Comparison of ENCODE assay signal across 9 mouse cellular contexts in the genomic region with DNA sequence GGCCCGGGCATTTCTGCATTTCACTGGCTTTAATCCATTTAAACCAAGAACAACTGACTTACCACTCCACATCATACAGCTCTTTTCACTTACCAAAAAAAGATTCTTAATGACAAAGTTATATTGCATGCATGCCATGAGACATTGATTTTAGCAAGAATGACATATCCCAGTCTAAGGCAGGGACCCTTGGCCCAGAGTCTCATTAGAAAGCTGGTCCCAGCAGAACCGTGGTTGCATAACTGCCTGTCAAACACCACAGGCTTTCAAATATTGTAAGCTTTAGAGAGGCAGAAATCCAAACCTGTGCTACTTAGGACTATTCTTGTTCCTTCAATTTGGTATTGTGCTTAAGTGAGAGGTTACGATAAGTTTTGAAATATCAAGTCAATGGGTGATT.
"Had no signal": no experiment of that assay in that cellular context is flagged by ENCODE, and none has a peak within 500 bp of the region (broad histone marks: within the 10 kb centered on the region; RNA-seq: fewer than 3 reads in every experiment).

No protein-coding gene starts in this region.

- H3K4me3 ChIP-seq: liver, embryonic 13.5 days had no signal

- H3K27me3 ChIP-seq: liver, embryonic 13.5 days had no signal

- H3K9ac ChIP-seq: liver, embryonic 13.5 days had no signal

- DNase-seq: kidney, postnatal 10 days; kidney, postnatal 36 days; liver, embryonic 13.5 days; lung, adult 2 months; lung, postnatal 14 days; midbrain, embryonic 14.5 days; thymus, adult 18-20 months; thymus, postnatal 4 days had no signal

- H3K9me3 ChIP-seq: liver, embryonic 13.5 days had no signal

- H3K27ac ChIP-seq: liver, embryonic 13.5 days had no signal

- H3K4me2 ChIP-seq: liver, embryonic 13.5 days; midbrain, embryonic 11.5 days had no signal
